Mouse (Mus musculus) inflammation-experienced regulatory T-cells, adult 6 months (primary cell): ENCODE measurements around the gene Ifna9. TPM values are rescaled to one million over a fixed set of nuclear protein-coding genes. Genes with fewer than 3 reads are reported as not detected.
A peak's percentile ranks its signal among the peaks of the same experiment; 100 is the strongest.
"Not testable (repeated sequence)": the region's sequence is repeated elsewhere in the genome, so short reads cannot be mapped to it uniquely, and the experiment has no call there.

Experiments used
- ATAC-seq: one replicate; pipeline ENCODE4 v1.8.0; 2017
- polyA plus RNA-seq, 3 experiments: library from polyadenylated mRNA; unstranded; fragments of 100-300 nt; shearing (Covaris generic); gene quantifications; one replicate each; pipeline ENCODE4 v1.2.1; 2017

Ifna9 gene
- not detected for polyA plus RNA-seq

- ATAC-seq: no peak
These were observed at the start of gene Ifna9 for GRCm38 (mm10) chr4:88592285-88592684. Ifna9 (minus strand) TSS chr4:88592385.

- ATAC-seq: peak; percentile 93
These were observed 49.1 kb upstream of the Ifna9 start for GRCm38 (mm10) chr4:88641077-88641831.

- peak; percentile 62 for ATAC-seq
These were observed 48.5 kb upstream of the Ifna9 start for GRCm38 (mm10) chr4:88640704-88641076.

- no peak for ATAC-seq
These were observed 42.1 kb upstream of the Ifna9 start, which contains the start of gene C87499 for GRCm38 (mm10) chr4:88634311-88634710. C87499 (minus strand) TSS chr4:88634411.

GRCm38 (mm10) chr4:88603276-88603675, 11.1 kb upstream of the Ifna9 start, which contains the start of gene Ifna12:
Ifna12 (minus strand) TSS chr4:88603376.
- no peak for ATAC-seq

- ATAC-seq: no peak
These were observed 20.5 kb downstream of the Ifna9 start, which contains the start of gene Ifna14 for GRCm38 (mm10) chr4:88571698-88572097. Ifna14 (minus strand) TSS chr4:88571798.

GRCm38 (mm10) chr4:88561791-88562190, 30.4 kb downstream of the Ifna9 start:
- ATAC-seq: no peak

- ATAC-seq: not testable (repeated sequence)
These were observed 34.0 kb downstream of the Ifna9 start, which contains the start of gene Ifna15 for GRCm38 (mm10) chr4:88558145-88558544. Ifna15 (minus strand) TSS chr4:88558245.

GRCm38 (mm10) chr4:88550161-88550945, 41.8 kb downstream of the Ifna9 start:
- peak; percentile 100 for ATAC-seq

GRCm38 (mm10) chr4:88547986-88548385, 44.2 kb downstream of the Ifna9 start:
- ATAC-seq: no peak

GRCm38 (mm10) chr4:88543649-88544234, 48.4 kb downstream of the Ifna9 start:
- peak; percentile 91 for ATAC-seq

Other genes starting within 250 kb of the Ifna9 start
- under 1 TPM; 0.15 to 0.31 (median 0.21) TPM for gene Hacd4, start 153.5 kb downstream of the Ifna9 start, polyA plus RNA-seq
- gene Ifnb1, start 69.6 kb downstream of the Ifna9 start, polyA plus RNA-seq: not detected
- not detected for gene Ifna15, start 34.1 kb downstream of the Ifna9 start, polyA plus RNA-seq
- not detected for gene Ifna14, start 20.6 kb downstream of the Ifna9 start, polyA plus RNA-seq
- not detected for gene Ifna12, start 11.0 kb upstream of the Ifna9 start, polyA plus RNA-seq
- gene C87499, start 42.0 kb upstream of the Ifna9 start, polyA plus RNA-seq: not detected
- gene Ifna13, start 52.1 kb upstream of the Ifna9 start, polyA plus RNA-seq: not detected
- not detected for gene Ifna16, start 84.5 kb upstream of the Ifna9 start, polyA plus RNA-seq
- not detected for gene Ifna2, start 91.5 kb upstream of the Ifna9 start, polyA plus RNA-seq
- gene Ifnab, start 99.0 kb upstream of the Ifna9 start, polyA plus RNA-seq: not detected
- gene Gm26566, start 129.4 kb upstream of the Ifna9 start, polyA plus RNA-seq: not detected
- gene Klhl9, start 130.1 kb upstream of the Ifna9 start, polyA plus RNA-seq: 10 to 100 TPM; 34.2 to 37.3 (median 35.5) TPM
- not detected for gene Gm13271, start 162.5 kb upstream of the Ifna9 start, polyA plus RNA-seq
- not detected for gene Gm13283, start 167.7 kb upstream of the Ifna9 start, polyA plus RNA-seq
- not detected for gene Gm13290, start 181.4 kb upstream of the Ifna9 start, polyA plus RNA-seq
- gene Gm13289, start 184.5 kb upstream of the Ifna9 start, polyA plus RNA-seq: not detected
- not detected for gene Gm13272, start 187.5 kb upstream of the Ifna9 start, polyA plus RNA-seq
- under 1 TPM in 1 of 3 experiments, not detected in 2; 0.58 TPM for gene Ifnz, start 189.7 kb upstream of the Ifna9 start, polyA plus RNA-seq
- gene Gm13276, start 193.3 kb upstream of the Ifna9 start, polyA plus RNA-seq: not detected
- not detected for gene Gm13277, start 196.2 kb upstream of the Ifna9 start, polyA plus RNA-seq
- not detected for gene Gm13278, start 199.2 kb upstream of the Ifna9 start, polyA plus RNA-seq
- gene Gm13275, start 202.1 kb upstream of the Ifna9 start, polyA plus RNA-seq: not detected
- not detected for gene Gm13279, start 205.0 kb upstream of the Ifna9 start, polyA plus RNA-seq
- 1 to 10 TPM in 1 of 3 experiments, under 1 TPM in 1, not detected in 1; 0.39 to 1.6 TPM for gene Gm13285, start 207.3 kb upstream of the Ifna9 start, polyA plus RNA-seq
- gene Gm13287, start 210.9 kb upstream of the Ifna9 start, polyA plus RNA-seq: not detected
- not detected for gene Gm13288, start 213.1 kb upstream of the Ifna9 start, polyA plus RNA-seq
- not detected for gene Ifna7, start 223.8 kb upstream of the Ifna9 start, polyA plus RNA-seq
- not detected for gene Ifna11, start 227.6 kb upstream of the Ifna9 start, polyA plus RNA-seq
- not detected for gene Ifna6, start 235.0 kb upstream of the Ifna9 start, polyA plus RNA-seq
- gene Ifna5, start 243.1 kb upstream of the Ifna9 start, polyA plus RNA-seq: not detected
- gene Ifna4, start 249.5 kb upstream of the Ifna9 start, polyA plus RNA-seq: under 1 TPM in 1 of 3 experiments, not detected in 2; 0.63 TPM